Mouse (Mus musculus) midbrain, embryonic 12.5 days (tissue): ENCODE results near the gene Insr. TPM values are rescaled to one million over a fixed set of nuclear protein-coding genes. Genes with fewer than 3 reads are reported as not detected.

Experiments
- ATAC-seq: fragments of 200-750 bp; cut with Nextera tagmentation; 2 replicates; pipeline ENCODE4 v1.8.0; 2017; ENCODE audit warnings: low read depth, moderate TSS enrichment, moderate library complexity; ENCODE audit not compliant: low FRiP score
- H3K27ac ChIP-seq: fragments of 300-500 bp; sonication (generic); replicated peaks from 2 replicates; pipeline ENCODE4 v1.5.1; 2016; ENCODE audit warnings: mild to moderate bottlenecking
- H3K27me3 ChIP-seq: fragments of 300-500 bp; sonication (generic); 2 replicates; pipeline ENCODE4 v1.6.1; 2016; ENCODE audit warnings: mild to moderate bottlenecking
- H3K36me3 ChIP-seq: fragments of 300-500 bp; sonication (generic); 2 replicates; pipeline ENCODE4 v1.6.1; 2016
- H3K4me1 ChIP-seq: fragments of 300-500 bp; sonication (generic); 2 replicates; pipeline ENCODE4 v1.6.1; 2016
- H3K4me2 ChIP-seq: fragments of 300-500 bp; sonication (generic); replicated peaks from 2 replicates; pipeline ENCODE4 v1.6.1; 2016; ENCODE audit warnings: mild to moderate bottlenecking, moderate library complexity
- H3K4me3 ChIP-seq: fragments of 300-500 bp; sonication (generic); 2 replicates; pipeline ENCODE4 v1.5.1; 2016; ENCODE audit warnings: mild to moderate bottlenecking
- H3K9ac ChIP-seq: fragments of 300-500 bp; sonication (generic); replicated peaks from 2 replicates; pipeline ENCODE4 v1.6.1; 2016; ENCODE audit warnings: mild to moderate bottlenecking, moderate library complexity
- H3K9me3 ChIP-seq: fragments of 300-500 bp; sonication (generic); 2 replicates; pipeline ENCODE4 v1.6.1; 2016; ENCODE audit warnings: mild to moderate bottlenecking
- WGBS: fragments of 180-500 bp; shearing (Covaris S2); methylation state at CpG from one replicate; pipeline ENCODE4 v1.1.7; 2016; 5-methylcytosine and 5-hydroxymethylcytosine counted together
- polyA plus RNA-seq: library from polyadenylated mRNA; unstranded; fragments of >200 nt; fragmentation: Nextera tagmentation; extraction: Ambion mirVana; gene quantifications from 2 replicates; pipeline ENCODE4 v1.2.1, GENCODE M21; 2016

Insr gene
- polyA plus RNA-seq, 1 experiment from 2014 or later, result 46.7 TPM

- no peak overlapping the region for H3K9ac ChIP-seq
- WGBS, result 90% methylated on average over 3 of the region's 3 CpGs
- ATAC-seq, result no peak
- H3K4me1 ChIP-seq, result no peaks in the 10 kb centered on the region
- H3K27me3 ChIP-seq, result no peaks in the 10 kb centered on the region
- 0 out of 2 replicates have a peak, but pooled peaks cover 7% of the 10 kb centered on the region for H3K36me3 ChIP-seq
- H3K4me2 ChIP-seq, result no peak overlapping the region
- no peak overlapping the region for H3K27ac ChIP-seq
- no peak overlapping the region for H3K4me3 ChIP-seq
- no peaks in the 10 kb centered on the region for H3K9me3 ChIP-seq
Observed at GRCm38 (mm10) chr8:3267449-3267761, 12.0 kb downstream of the Insr start.

GRCm38 (mm10) chr8:3266686-3267448 lies 12.6 kb downstream of the Insr start:
- H3K4me2 ChIP-seq, result no peak overlapping the region
- no peaks in the 10 kb centered on the region for H3K4me1 ChIP-seq
- H3K9ac ChIP-seq, result no peak overlapping the region
- WGBS, result 82% methylated on average over 6 of the region's 6 CpGs
- no peaks in the 10 kb centered on the region for H3K9me3 ChIP-seq
- no peak overlapping the region for H3K27ac ChIP-seq
- 0 out of 2 replicates have a peak, but pooled peaks cover 7% of the 10 kb centered on the region for H3K36me3 ChIP-seq
- no peak for ATAC-seq
- no peak overlapping the region for H3K4me3 ChIP-seq
- no peaks in the 10 kb centered on the region for H3K27me3 ChIP-seq

- 0 out of 2 replicates have a peak, but pooled peaks cover 14% of the 10 kb centered on the region for H3K36me3 ChIP-seq
- ATAC-seq, result no peak
- H3K9ac ChIP-seq, result no peak overlapping the region
- no peaks in the 10 kb centered on the region for H3K9me3 ChIP-seq
- no peaks in the 10 kb centered on the region for H3K27me3 ChIP-seq
- no peak overlapping the region for H3K27ac ChIP-seq
- WGBS, result 86% methylated on average over 3 of the region's 3 CpGs
- H3K4me3 ChIP-seq, result no peak overlapping the region
- H3K4me2 ChIP-seq, result no peak overlapping the region
- peaks cover 8% of the 10 kb centered on the region for H3K4me1 ChIP-seq
Observed at GRCm38 (mm10) chr8:3265182-3265581, 14.2 kb downstream of the Insr start.

GRCm38 (mm10) chr8:3262779-3263178 lies 16.6 kb downstream of the Insr start:
- H3K27ac ChIP-seq, result no peak overlapping the region
- H3K4me2 ChIP-seq, result no peak overlapping the region
- H3K36me3 ChIP-seq, result peaks cover 26% of the 10 kb centered on the region
- WGBS, result 88% methylated on average over 3 of the region's 3 CpGs
- no peaks in the 10 kb centered on the region for H3K9me3 ChIP-seq
- H3K4me3 ChIP-seq, result no peak overlapping the region
- peaks cover 11% of the 10 kb centered on the region for H3K4me1 ChIP-seq
- H3K9ac ChIP-seq, result no peak overlapping the region
- H3K27me3 ChIP-seq, result no peaks in the 10 kb centered on the region
- no peak for ATAC-seq

GRCm38 (mm10) chr8:3261101-3261500 lies 18.3 kb downstream of the Insr start:
- 94% methylated on average over 5 of the region's 5 CpGs for WGBS
- H3K27me3 ChIP-seq, result no peaks in the 10 kb centered on the region
- no peak overlapping the region for H3K4me3 ChIP-seq
- no peak overlapping the region for H3K9ac ChIP-seq
- no peaks in the 10 kb centered on the region for H3K9me3 ChIP-seq
- peaks cover 30% of the 10 kb centered on the region for H3K36me3 ChIP-seq
- peaks cover 11% of the 10 kb centered on the region for H3K4me1 ChIP-seq
- ATAC-seq, result no peak
- no peak overlapping the region for H3K4me2 ChIP-seq
- no peak overlapping the region for H3K27ac ChIP-seq

- Histone ChIP-seq H3K27ac (no peak overlapping the region), H3K4me3 (no peak overlapping the region), H3K4me1 (peaks cover 11% of the 10 kb centered on the region), H3K27me3 (no peaks in the 10 kb centered on the region), H3K36me3 (peaks cover 30% of the 10 kb centered on the region), H3K9ac (no peak overlapping the region), H3K4me2 (no peak overlapping the region), H3K9me3 (no peaks in the 10 kb centered on the region)
- 53% methylated on average over 9 of the region's 9 CpGs for WGBS
- ATAC-seq, result peak; percentile 56; the same call in 1 of the 2 replicates
Observed at GRCm38 (mm10) chr8:3260127-3260811, 19.1 kb downstream of the Insr start.

- H3K4me2 ChIP-seq, result no peak overlapping the region
- 91% methylated on average over 5 of the region's 5 CpGs for WGBS
- no peaks in the 10 kb centered on the region for H3K9me3 ChIP-seq
- ATAC-seq, result no peak
- H3K4me3 ChIP-seq, result no peak overlapping the region
- no peaks in the 10 kb centered on the region for H3K27me3 ChIP-seq
- H3K36me3 ChIP-seq, result peaks cover 39% of the 10 kb centered on the region
- H3K9ac ChIP-seq, result no peak overlapping the region
- no peak overlapping the region for H3K27ac ChIP-seq
- H3K4me1 ChIP-seq, result peaks cover 11% of the 10 kb centered on the region
Observed at GRCm38 (mm10) chr8:3256147-3256940, 23.1 kb downstream of the Insr start.

GRCm38 (mm10) chr8:3255321-3255720 lies 24.1 kb downstream of the Insr start:
- H3K4me1 ChIP-seq, result peaks cover 4% of the 10 kb centered on the region; the same call in 1 of the 2 replicates
- ATAC-seq, result no peak
- WGBS, result 67% methylated on average over 1 of the region's 1 CpGs
- no peak overlapping the region for H3K4me3 ChIP-seq
- H3K36me3 ChIP-seq, result peaks cover 32% of the 10 kb centered on the region
- H3K9ac ChIP-seq, result no peak overlapping the region
- H3K27ac ChIP-seq, result no peak overlapping the region
- H3K9me3 ChIP-seq, result no peaks in the 10 kb centered on the region
- no peaks in the 10 kb centered on the region for H3K27me3 ChIP-seq
- no peak overlapping the region for H3K4me2 ChIP-seq

- no peak overlapping the region for H3K4me3 ChIP-seq
- no peaks in the 10 kb centered on the region for H3K9me3 ChIP-seq
- no peak overlapping the region for H3K9ac ChIP-seq
- H3K36me3 ChIP-seq, result peaks cover 24% of the 10 kb centered on the region
- no peaks in the 10 kb centered on the region for H3K4me1 ChIP-seq
- H3K27ac ChIP-seq, result no peak overlapping the region
- no peak for ATAC-seq
- 93% methylated on average over 4 of the region's 4 CpGs for WGBS
- no peak overlapping the region for H3K4me2 ChIP-seq
- H3K27me3 ChIP-seq, result no peaks in the 10 kb centered on the region
Observed at GRCm38 (mm10) chr8:3253179-3253578, 26.2 kb downstream of the Insr start.

GRCm38 (mm10) chr8:3252665-3253064 lies 26.8 kb downstream of the Insr start:
- Histone ChIP-seq H3K4me2 (no peak overlapping the region), H3K4me1 (no peaks in the 10 kb centered on the region), H3K36me3 (peaks cover 19% of the 10 kb centered on the region), H3K4me3 (no peak overlapping the region), H3K9me3 (no peaks in the 10 kb centered on the region), H3K27me3 (no peaks in the 10 kb centered on the region), H3K9ac (no peak overlapping the region), H3K27ac (no peak overlapping the region)
- no peak for ATAC-seq
- 94% methylated on average over 6 of the region's 6 CpGs for WGBS

- Histone ChIP-seq H3K9me3 (no peaks in the 10 kb centered on the region), H3K4me2 (no peak overlapping the region), H3K36me3 (peaks cover 14% of the 10 kb centered on the region), H3K9ac (no peak overlapping the region), H3K4me1 (no peaks in the 10 kb centered on the region), H3K27me3 (no peaks in the 10 kb centered on the region), H3K27ac (no peak overlapping the region), H3K4me3 (no peak overlapping the region)
- no peak for ATAC-seq
- WGBS, result 89% methylated on average over 3 of the region's 3 CpGs
Observed at GRCm38 (mm10) chr8:3251101-3251500, 28.3 kb downstream of the Insr start.

GRCm38 (mm10) chr8:3249886-3250285 lies 29.5 kb downstream of the Insr start:
- Histone ChIP-seq H3K4me3 (no peak overlapping the region), H3K9me3 (no peaks in the 10 kb centered on the region), H3K4me1 (no peaks in the 10 kb centered on the region), H3K36me3 (peaks cover 14% of the 10 kb centered on the region), H3K4me2 (no peak overlapping the region), H3K27ac (no peak overlapping the region), H3K27me3 (no peaks in the 10 kb centered on the region), H3K9ac (no peak overlapping the region)
- no peak for ATAC-seq
- WGBS, result 80% methylated on average over 2 of the region's 2 CpGs
